8 mouse cellular contexts compared by ENCODE assay signal in the genomic region with DNA sequence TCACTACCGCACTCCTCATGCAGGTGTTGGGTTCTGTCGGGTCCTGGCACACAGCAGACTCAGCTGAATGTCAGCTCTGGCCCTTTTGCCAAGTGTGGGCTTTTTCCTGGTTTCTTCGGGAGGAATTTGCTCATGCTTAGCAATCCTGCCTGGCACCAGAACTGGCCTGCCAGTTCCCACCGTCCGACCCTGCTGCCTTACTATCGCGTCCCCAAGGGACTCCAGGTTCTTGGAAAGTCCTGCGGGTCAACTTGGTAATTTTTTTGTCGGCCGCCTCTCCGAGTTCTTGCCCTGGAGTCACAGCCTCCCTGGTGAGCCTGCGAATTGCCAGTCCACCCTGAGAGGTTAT. TPM values are rescaled to one million over a fixed set of nuclear protein-coding genes. Genes with fewer than 3 reads are reported as not detected.
DNase-seq lines count a peak whose midpoint lies in the region; ATAC-seq lines count a peak whose summit lies in the region.

No protein-coding gene starts in this region.

- no peaks in the 10 kb centered on the region for H3K27me3 ChIP-seq in forebrain, embryonic 13.5 days
- no peaks in the 10 kb centered on the region for H3K27me3 ChIP-seq in intestine, embryonic 14.5 days (replicated peaks; ENCODE audit: control insufficient read depth, insufficient read depth, low read length)
- no peaks in the 10 kb centered on the region for H3K27me3 ChIP-seq in liver, embryonic 16.5 days (ENCODE audit: control insufficient read depth, insufficient read depth, low read depth, low read length)
- H3K27me3 ChIP-seq in stomach, embryonic 15.5 days (replicated peaks): no peaks in the 10 kb centered on the region

- H3K4me2 ChIP-seq in forebrain, embryonic 13.5 days: peak overlapping the region; percentile 89
- peak overlapping the region; percentile 71 for H3K4me2 ChIP-seq in intestine, embryonic 14.5 days (ENCODE audit: low read length)
- peak overlapping the region; percentile 91 for H3K4me2 ChIP-seq in liver, embryonic 16.5 days (ENCODE audit: low read depth, low read length)
- H3K4me2 ChIP-seq in stomach, embryonic 15.5 days: peak overlapping the region; percentile 87

- peak overlapping the region; percentile 59 for H3K4me3 ChIP-seq in forebrain, embryonic 13.5 days
- H3K4me3 ChIP-seq in intestine, embryonic 14.5 days (ENCODE audit: low read depth, low read length): peak overlapping the region; percentile 88
- H3K4me3 ChIP-seq in liver, embryonic 16.5 days (ENCODE audit: low read depth, low read length): peak overlapping the region; percentile 96
- H3K4me3 ChIP-seq in stomach, embryonic 15.5 days (replicated peaks): peak overlapping the region; percentile 85

- peak overlapping the region; percentile 96 for H3K9ac ChIP-seq in forebrain, embryonic 13.5 days
- peak overlapping the region; percentile 95 for H3K9ac ChIP-seq in intestine, embryonic 14.5 days (ENCODE audit: low read length)
- H3K9ac ChIP-seq in liver, embryonic 16.5 days (ENCODE audit: low read depth, low read length): peak overlapping the region; percentile 98
- H3K9ac ChIP-seq in stomach, embryonic 15.5 days: peak overlapping the region; percentile 98

- peaks cover 34% of the 10 kb centered on the region for H3K4me1 ChIP-seq in forebrain, embryonic 13.5 days
- peaks cover 21% of the 10 kb centered on the region for H3K4me1 ChIP-seq in intestine, embryonic 14.5 days (replicated peaks; ENCODE audit: control insufficient read depth, insufficient read depth, low read length)
- H3K4me1 ChIP-seq in liver, embryonic 16.5 days (ENCODE audit: control insufficient read depth, low read depth, low read length): peaks cover 65% of the 10 kb centered on the region
- peaks cover 10% of the 10 kb centered on the region; the same call in 1 of the 2 replicates for H3K4me1 ChIP-seq in stomach, embryonic 15.5 days

- no peak; the same call in 1 of the 2 replicates for ATAC-seq in forebrain, embryonic 13.5 days
- ATAC-seq in intestine, embryonic 14.5 days (replicated peaks; ENCODE audit: low FRiP score, low TSS enrichment, low read depth): no peak
- ATAC-seq in liver, embryonic 16.5 days (ENCODE audit: low read depth): no peak
- no peak for ATAC-seq in stomach, embryonic 15.5 days (ENCODE audit: insufficient read depth, low FRiP score, low read depth)

- H3K27ac ChIP-seq in forebrain, embryonic 13.5 days: peak overlapping the region; percentile 95
- H3K27ac ChIP-seq in intestine, embryonic 14.5 days (ENCODE audit: low read depth): peak overlapping the region; percentile 95
- peak overlapping the region; percentile 91 for H3K27ac ChIP-seq in liver, embryonic 16.5 days (ENCODE audit: low read length)
- peak overlapping the region; percentile 94 for H3K27ac ChIP-seq in stomach, embryonic 15.5 days

- WGBS in forebrain, embryonic 13.5 days: under 1% methylated on average over 12 of the region's 12 CpGs
- WGBS in intestine, embryonic 14.5 days: 1% methylated on average over 12 of the region's 12 CpGs
- WGBS in liver, embryonic 16.5 days (ENCODE audit: insufficient replicate concordance): 2% methylated on average over 12 of the region's 12 CpGs
- 5% methylated on average over 12 of the region's 12 CpGs for WGBS in stomach, embryonic 15.5 days

- H3K36me3 ChIP-seq in forebrain, embryonic 13.5 days (ENCODE audit: poor library complexity, severe bottlenecking): no peaks in the 10 kb centered on the region
- H3K36me3 ChIP-seq in intestine, embryonic 14.5 days (ENCODE audit: control insufficient read depth, insufficient read depth, low read length): no peaks in the 10 kb centered on the region
- no peaks in the 10 kb centered on the region for H3K36me3 ChIP-seq in liver, embryonic 16.5 days (ENCODE audit: control insufficient read depth, insufficient read depth)
- H3K36me3 ChIP-seq in stomach, embryonic 15.5 days: no peaks in the 10 kb centered on the region

- H3K9me3 ChIP-seq in forebrain, embryonic 13.5 days (replicated peaks): no peaks in the 10 kb centered on the region
- no peaks in the 10 kb centered on the region for H3K9me3 ChIP-seq in intestine, embryonic 14.5 days (ENCODE audit: control insufficient read depth, low read length)
- H3K9me3 ChIP-seq in liver, embryonic 16.5 days (replicated peaks; ENCODE audit: control insufficient read depth, low read length): no peaks in the 10 kb centered on the region
- H3K9me3 ChIP-seq in stomach, embryonic 15.5 days: no peaks in the 10 kb centered on the region

- DNase-seq in left cerebral cortex, adult 8-10 months (ENCODE audit: low spot score in 2 of 2): peak; percentile 10 to 23
- no peak for DNase-seq in left cerebral cortex, adult 11 months (ENCODE audit: low spot score)
- DNase-seq in adrenal gland, postnatal 25 days: peak; percentile 34
- no peak for DNase-seq in intestine, embryonic 14.5 days (ENCODE audit: low spot score)
- no peak for DNase-seq in B cell, adult 2 months

RNA-seq across cellular contexts. Expression of gene Zfp592, which starts 0.9 kb away (rescaled TPM):
- total RNA-seq in left cerebral cortex, adult 8-10 months (2022): 10 to 100 TPM; 19.5 to 23.1 (median 21.0) TPM
- total RNA-seq in adrenal gland, postnatal 25 days (2021): 26.8 and 28.7 TPM in 2 replicates
- polyA plus RNA-seq in forebrain, embryonic 13.5 days (2015; fragmentation: Nextera tagmentation; extraction: Ambion mirVana): 8.3 and 9.8 TPM in 2 replicates
- 14.7 and 16.3 TPM in 2 replicates for polyA plus RNA-seq in intestine, embryonic 14.5 days (2014; fragmentation: Nextera tagmentation; extraction: Ambion mirVana)
- 7.1 and 8.1 TPM in 2 replicates for polyA plus RNA-seq in liver, embryonic 16.5 days (2015; fragmentation: Nextera tagmentation; extraction: Ambion mirVana)
- 9.9 and 13.9 TPM in 2 replicates for polyA plus RNA-seq in stomach, embryonic 15.5 days (2015; fragmentation: Nextera tagmentation; extraction: Ambion mirVana)

RNA-seq across cellular contexts. Expression of gene Sec11a, which starts 45.0 kb away (rescaled TPM):
- 10 to 100 TPM; 41.1 to 47.5 (median 41.9) TPM for total RNA-seq in left cerebral cortex, adult 8-10 months (2022)
- 88.8 and 100 TPM in 2 replicates for total RNA-seq in adrenal gland, postnatal 25 days (2021)
- 165 and 169 TPM in 2 replicates for polyA plus RNA-seq in forebrain, embryonic 13.5 days (2015; fragmentation: Nextera tagmentation; extraction: Ambion mirVana)
- polyA plus RNA-seq in intestine, embryonic 14.5 days (2014; fragmentation: Nextera tagmentation; extraction: Ambion mirVana): 218 and 221 TPM in 2 replicates
- polyA plus RNA-seq in liver, embryonic 16.5 days (2015; fragmentation: Nextera tagmentation; extraction: Ambion mirVana): 98.7 and 99.0 TPM in 2 replicates
- 256 and 258 TPM in 2 replicates for polyA plus RNA-seq in stomach, embryonic 15.5 days (2015; fragmentation: Nextera tagmentation; extraction: Ambion mirVana)

Comparison
In these comparisons a context has a peak if more than half of its experiments do, and no peak if none do; other contexts are left out.
1. DNase-seq: peak in left cerebral cortex, adult 8-10 months (2 of 2) and adrenal gland, postnatal 25 days (single experiment); none in left cerebral cortex, adult 11 months (single experiment), intestine, embryonic 14.5 days (single experiment) and B cell, adult 2 months (0 of 2).
2. Peak in every context shown above with its lines, with median percentiles within 50 percentile points of each other: H3K27ac ChIP-seq, H3K4me2 ChIP-seq, H3K4me3 ChIP-seq and H3K9ac ChIP-seq.